Mouse (Mus musculus): ENCODE measurements at regions not wholly inside any gene's neighbourhood (a gene's known extent, or its start where the extent isn't known, plus 50 kb on each side); places are given as distances from the start of the nearest gene placed in this dataset.
"Not testable (repeated sequence)": the region's sequence is repeated elsewhere in the genome, so short reads cannot be mapped to it uniquely, and the experiment has no call there.

DNA sequence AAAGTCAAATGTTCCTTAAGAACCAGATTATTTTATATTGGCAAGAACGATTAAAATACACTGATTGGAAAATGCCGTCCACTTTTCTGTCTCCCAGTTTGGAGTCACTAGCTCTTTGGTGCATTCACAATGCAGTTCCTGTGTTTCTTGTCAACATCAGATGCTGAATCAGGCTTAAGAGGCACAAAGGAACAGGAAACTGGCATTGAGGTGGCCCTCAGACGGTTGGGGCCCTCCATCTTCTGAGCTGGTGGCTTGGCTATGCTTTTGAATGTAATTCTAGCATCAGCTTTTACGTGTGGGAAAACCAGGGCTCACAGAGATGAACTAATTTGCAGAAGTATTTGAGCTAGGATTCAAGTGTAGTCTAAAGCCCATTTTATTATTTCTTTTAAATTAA, 282.3 kb downstream of the Hace1 start:
- no peak for DNase-seq

DNA sequence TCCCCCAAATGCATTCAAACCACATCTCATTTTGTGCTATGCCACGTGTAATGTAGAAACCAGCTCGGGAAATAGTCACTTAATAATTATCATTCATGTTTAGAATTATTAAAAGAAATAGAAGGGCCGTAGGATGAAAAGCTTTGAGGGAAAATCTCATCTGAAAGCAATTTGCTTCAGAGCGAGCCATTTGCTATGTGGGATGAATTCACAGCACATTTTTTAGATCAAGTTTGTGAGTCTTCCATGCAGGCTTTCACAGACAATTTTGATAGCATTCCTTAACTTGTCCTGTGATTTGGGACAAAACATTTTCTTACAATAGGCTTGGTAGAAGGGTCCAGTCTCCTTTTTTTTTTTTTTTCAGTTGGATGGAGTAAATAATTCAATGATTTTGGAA, 283.1 kb downstream of the Hace1 start:
- DNase-seq: no peak

DNA sequence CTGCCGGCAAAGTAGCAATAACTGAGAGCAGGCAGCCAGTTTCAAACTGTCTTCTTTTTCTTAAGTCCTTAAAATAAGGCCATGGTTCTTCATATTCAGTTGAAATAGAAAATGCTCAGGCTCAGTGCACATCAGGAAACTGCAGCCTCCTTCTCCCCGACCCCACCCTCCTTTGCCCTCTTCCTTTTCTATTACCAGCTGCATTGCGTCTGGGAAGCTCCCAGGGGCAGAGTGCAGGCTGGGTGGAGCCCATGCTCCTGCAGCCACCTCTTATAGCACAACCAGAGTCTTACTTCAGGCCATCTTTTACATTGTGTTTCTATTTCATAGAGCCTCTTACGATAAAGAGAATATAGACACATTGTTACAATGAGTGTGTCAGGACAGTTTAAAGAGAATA, 288.2 kb downstream of the Hace1 start:
- no peak for DNase-seq

DNA sequence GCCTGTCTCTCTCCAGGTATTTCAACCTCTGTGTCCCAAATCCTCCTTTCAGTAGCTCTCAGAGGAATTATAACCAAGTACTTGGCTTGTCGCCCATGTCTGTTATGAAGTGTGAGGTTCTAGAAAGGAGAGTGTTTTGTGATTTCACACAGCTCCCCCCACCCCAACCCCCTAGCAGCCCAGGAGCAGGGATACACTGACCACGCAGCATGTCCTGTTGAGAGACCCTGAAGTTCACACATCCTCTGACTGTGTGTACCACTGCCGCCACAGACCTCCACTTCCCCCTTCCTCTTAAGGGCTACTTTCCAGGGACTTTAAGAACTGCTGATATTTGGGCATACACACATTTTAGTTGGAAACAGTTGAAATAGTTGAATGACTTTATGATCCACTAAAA, 289.2 kb downstream of the Hace1 start:
- no peak for DNase-seq

DNA sequence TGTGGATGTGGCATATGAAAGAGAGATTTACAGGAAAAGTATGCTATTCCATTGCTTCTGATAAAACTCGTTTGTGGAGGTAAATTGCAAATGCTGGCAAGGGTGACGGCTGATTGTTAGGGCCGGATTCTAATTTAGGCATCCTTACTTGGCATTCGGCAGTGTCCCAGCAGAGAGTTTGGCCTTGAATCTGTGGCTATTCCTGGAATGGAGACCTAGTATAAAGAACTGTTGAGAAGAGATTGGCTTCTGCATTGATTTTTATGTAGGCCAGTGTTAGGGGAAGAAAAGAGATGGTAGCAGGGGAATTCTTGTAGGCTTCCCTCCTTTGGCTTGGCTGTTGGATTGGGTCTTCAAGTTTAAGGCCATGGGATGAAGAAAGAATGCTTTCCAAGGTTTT, 293.4 kb downstream of the Hace1 start:
- DNase-seq: no peak

DNA sequence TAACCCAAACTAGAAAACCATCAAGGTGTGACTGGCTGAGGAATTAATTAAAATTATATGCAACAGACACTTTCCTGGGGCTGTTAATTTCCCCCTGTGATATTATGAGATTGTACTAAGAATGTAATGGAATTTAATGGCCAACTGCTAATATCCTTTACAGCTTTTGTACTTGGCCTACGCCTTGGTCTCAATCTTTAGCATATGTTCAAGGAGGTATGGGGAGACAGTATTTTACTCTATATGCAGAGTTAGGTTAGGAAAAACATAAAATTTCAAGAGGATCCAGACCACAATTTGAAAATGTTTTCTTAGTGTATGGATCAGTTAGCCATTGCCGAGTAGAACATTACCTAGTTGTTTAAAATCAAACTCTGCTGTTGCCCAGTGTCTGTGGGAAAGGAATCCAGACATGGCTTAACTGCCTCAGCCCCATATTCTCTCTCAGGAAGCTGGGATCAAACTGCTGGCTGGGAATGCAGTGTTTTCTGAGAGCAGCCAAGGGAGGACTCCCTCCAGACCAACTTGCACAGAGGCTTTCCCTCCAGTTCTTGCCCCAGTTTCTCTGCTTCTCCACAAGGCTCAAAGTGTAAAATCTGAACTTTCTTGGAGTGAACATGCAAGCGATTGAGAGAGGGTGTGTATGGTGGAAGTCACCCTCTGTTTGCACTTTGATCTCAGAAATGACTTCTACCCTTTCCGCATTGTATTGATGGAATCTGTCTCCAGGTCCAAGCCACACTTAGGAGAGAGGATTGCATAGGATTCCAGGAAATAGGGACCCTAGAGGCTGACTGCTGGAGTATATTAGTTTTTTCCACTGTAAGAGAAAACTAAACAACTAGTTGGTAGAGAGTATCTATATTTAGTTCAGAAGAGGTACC, 294.6 kb downstream of the Hace1 start:
- DNase-seq: no peak

DNA sequence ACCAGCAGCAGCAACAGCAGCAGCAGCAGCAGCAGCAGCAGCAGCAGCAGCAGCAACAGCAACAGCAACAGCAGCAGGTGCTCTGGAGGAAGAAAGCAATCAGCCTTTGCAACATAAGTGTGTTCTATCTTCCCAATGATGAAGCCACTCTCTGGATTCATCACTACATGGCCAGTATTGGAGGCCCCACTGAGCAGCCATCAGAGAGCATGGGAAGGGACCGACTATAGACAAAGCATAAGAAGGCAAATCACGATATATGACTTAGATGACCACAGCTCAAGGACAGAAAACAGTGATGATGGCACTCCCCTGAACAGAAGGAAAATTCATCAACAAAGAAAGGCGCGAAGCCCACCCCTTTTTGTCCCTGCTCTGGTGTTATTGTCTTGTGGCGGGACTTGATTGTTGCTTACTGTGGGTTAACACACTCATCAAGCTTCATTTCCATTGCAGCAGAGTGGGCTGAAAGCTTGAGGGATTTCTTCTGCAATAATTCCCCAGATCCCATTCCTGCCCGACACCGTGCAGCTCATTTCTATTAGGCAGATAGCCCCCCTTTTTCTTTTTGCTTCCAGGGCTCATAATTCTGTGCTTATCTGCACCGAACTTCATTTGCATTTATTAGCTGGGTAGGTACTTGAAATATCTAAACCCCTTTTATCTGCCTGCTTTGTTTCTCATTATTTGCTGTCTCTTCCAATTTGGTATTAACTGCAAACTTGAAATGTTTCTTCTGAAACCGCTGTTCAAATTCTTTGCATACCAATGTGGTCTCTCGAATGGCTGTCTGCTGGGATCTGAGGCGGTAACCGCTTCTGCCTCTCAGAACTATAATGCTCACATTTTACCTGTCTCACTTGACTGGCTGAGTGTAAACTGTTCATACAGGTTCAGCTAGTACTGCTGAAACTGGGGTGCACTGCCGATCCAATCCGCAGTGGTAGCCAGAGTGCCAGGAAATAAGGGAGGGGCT, 296.5 kb downstream of the Hace1 start:
- no peak for DNase-seq

DNA sequence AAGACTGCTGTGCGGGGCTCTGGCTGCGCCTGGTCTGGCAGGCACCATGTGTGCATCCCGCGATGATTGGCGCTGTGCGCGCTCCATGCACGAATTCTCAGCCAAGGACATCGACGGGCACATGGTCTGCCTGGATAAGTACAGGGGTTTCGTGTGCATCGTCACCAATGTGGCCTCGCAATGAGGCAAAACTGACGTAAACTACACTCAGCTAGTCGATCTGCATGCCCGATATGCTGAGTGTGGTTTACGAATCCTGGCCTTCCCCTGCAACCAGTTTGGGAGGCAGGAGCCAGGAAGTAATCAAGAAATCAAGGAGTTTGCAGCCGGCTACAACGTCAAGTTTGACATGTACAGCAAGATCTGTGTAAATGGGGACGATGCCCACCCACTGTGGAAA, 297.7 kb downstream of the Hace1 start:
- DNase-seq: not testable (repeated sequence)

DNA sequence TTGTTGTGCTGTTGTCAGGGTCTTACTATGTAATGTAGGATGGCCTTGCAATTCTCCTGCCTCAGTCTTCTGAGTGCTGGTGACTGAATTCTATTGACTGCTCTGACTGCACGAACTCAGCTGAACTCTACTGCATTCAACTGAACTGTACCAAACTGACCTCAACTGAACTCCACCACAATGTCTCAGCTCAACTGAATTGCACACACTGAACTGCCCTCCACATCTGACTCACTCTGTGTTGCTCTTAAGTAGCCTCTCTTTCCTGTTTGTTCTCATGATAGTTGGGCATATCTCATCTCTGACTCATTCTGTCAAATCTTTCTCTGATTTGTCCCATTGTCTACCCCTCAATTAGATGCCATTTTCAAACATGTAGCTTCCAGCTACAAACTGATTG, 306.1 kb downstream of the Hace1 start:
- DNase-seq: no peak

DNA sequence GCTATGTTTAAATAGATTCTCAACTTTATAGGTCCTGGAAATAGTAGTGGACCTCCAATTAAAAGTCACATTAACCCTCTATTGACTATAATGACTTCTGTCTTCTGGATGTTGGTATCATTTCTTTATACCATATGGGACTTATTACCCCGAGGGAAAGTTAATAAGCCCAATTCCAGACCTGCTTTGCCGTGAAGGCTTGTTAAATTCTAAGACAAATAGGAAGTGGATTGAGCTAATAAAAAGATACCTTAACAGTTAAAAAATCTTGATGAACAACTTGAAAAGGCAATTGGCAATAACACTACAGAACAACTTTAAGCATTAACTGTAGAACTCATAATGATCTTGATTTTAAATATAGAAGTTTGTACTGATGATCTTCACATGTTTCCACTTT, 309.0 kb downstream of the Hace1 start:
- no peak for DNase-seq

DNA sequence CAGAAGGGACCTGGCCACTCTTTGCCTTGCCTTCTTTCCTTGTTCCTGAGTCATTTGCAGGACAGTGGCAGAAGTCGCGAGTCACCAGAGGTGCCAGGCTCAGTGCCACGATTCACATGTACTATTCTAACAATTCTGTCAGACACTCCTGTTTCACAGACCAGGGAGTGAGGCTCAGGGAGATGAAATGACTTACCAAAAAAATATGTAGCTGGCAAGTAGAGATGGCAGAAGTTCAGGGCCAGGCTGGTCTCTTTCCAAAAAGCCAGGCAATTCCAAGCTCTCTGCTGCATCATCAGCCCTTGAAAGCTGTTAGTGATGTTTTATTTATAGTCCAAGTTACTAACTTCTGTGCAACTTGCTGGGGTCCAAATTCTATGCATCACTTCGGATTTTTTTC, 311.2 kb downstream of the Hace1 start:
- no peak for DNase-seq

DNA sequence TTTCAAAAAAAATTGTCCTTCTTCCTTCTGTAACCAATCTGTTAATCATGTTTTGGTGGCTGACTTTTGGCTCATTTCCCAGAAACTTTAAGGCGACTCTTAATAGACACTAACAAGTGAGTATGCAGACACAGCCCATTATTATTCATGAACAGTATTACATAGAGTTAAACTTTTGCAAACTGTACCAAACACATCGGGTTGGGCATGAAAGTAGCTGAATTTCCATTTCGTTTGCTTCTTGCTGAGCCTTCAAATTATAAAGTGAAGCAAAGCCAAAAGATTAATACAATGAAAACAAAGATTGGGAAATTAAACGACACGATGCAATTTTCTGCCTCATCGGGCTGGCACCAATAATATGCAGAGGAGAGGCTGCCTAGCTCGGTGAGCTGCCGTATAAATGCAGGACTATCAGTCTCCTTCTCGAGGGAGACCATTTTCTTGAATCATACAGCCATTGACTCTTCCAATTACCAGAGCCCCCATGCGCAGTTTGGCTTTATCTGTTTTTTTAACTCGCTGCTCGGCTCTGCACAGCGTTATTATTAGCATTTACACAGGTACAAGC, 311.8 kb downstream of the Hace1 start:
- DNase-seq: no peak

DNA sequence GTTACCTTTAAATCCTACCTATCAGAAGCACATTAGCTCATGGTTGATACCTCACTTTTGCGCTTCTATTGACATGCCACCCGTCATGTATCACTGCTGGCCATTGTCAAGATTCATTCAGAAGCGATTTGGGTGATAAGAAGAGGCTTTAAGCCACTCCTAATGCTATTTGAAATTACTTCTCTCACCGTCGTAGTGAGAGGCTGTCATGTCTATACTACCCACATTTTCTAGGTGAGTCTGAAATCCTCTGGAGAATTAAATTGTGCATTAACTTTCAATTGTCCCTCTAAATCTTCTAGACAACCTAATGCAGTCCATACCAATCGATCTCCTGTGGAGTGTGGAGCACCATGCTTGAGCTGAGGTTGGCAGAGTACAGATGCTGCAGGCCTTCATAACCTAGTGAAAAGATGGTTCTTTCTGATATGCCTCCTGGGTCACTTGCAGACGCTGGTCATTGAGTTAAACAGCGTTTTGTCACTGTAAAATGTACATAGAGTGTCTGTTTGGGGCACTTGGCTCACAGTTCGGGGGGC, 312.5 kb downstream of the Hace1 start:
- no peak for DNase-seq

DNA sequence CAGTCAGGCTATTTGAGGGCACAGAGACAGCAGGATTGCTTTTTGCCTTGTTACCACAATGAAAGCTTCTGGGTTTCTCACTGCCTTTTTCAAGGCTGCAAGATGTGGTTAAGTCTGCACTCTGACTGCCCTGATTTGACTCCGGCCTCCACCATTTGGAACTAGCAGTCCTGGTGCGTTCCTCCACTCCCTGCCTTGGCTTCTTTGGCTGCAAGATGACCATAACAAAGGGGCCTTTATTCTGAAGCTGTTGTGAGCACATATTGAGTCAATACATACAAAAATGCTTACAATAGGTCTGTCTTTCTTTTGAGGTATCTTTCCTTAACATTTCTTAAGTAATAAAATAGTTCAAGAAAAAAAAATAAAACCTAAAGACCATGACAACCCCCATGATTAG, 314.8 kb downstream of the Hace1 start:
- no peak for DNase-seq

DNA sequence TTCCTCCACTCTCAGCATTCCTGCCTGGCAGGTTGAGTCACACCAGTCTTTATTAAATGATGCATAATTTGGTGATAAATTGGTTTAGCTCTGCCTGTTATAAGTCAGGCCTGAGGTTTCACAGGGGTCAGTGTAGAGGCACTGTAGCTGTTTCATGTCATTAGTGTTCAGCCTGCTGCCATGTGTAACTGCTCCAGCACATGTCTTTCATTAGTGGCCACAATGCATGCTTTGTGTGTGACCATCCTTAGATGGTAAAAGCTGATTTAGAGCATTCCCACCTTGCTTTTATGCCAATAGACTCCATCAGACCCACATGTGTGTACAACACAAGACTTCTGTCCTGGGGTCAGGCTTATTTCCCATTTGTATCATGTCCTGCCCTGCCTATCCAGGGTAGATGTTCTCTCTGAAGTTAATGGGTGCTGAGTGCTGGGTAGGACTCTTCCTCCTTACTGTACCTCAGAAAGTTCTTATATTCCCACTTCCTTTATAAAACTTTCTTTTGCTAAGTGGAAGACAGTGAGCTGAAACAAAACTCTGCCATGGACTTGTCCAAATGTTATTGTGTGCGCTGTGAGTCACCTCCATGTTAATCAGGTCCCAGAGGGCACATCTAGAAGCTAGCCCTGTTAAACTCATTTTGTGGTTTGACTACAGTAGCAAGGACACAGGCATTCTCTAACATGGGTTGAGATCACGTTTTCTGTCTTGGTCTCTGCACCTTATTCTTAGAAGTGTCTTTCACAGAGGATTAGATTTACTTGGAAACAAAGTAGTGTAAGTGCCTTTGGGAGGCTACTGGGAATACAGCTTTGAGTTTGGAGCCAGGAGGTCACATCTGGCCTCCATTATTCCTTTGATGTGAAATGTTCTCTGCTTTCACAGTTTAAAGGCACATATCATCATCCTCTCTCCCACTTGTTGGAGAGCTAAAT, 316.5 kb downstream of the Hace1 start:
- DNase-seq: no peak

DNA sequence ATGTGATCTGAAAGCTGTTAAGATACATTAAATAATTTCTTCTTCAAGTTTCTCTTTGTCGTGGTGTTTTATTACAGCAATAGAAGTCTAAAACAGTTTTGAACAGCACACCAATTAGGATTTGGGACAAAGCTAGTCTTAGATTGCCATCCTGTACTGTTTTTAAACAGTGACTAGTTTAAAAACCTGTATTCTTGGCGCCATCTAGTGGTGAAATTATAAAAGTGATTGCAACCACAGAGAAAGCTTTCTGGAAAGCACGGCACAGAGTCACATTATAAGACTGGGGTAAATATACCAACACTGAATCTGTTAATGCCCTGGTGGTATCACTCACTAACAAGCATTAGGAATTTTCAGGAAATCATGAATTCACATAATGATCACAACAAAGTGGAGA, 339.3 kb downstream of the Hace1 start:
- DNase-seq: no peak

DNA sequence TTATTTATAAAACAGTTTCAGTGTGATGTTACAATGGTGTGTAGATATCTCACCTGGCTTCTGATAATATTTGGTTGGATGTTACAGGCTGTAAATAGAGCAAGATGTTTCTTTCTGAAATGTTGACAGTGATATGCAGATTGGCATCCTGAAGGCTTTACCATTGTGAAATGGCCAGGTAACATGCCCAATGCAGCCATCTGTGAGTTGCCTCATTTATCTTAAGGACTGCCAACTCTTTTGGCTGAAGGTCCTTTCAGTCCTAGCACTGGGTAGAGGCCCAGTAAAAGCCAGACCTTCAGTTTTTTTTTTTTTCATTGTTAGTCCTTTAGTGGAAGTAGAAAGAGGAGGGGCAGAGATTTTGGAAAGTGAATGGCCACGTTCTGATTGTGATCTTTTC, 348.1 kb downstream of the Hace1 start:
- DNase-seq: no peak

DNA sequence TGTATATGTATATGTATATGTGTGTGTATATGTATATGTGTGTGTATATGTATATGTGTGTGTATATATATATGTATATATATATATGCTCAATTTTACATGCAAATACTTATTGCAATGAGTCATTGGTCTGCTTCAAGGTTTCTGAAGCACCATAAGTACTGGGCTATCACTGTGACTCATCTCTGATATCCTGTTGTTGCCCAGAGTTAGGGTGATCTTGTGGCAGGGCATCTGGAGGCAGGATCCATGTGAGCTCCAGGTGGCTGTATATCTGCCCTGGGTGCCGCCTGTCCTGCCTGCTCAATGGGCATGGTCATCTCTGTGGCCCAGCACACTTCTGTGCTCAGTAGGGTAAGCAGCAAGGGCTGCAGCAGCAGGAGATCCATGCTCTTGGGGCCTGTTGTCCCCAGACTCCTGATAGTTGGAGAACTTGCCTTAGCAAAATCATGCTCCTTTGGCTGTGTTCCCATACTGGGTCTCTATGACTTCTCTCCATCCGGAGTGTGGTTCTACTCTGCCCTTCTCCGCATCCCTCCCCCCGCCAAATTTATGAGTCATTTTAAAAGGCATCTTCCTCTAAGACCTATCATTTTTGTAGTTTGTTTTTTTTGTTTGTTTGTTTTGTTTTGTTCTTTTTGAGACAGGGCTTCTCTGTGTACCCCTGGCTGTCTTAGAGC, 356.1 kb downstream of the Hace1 start:
- DNase-seq: no peak

DNA sequence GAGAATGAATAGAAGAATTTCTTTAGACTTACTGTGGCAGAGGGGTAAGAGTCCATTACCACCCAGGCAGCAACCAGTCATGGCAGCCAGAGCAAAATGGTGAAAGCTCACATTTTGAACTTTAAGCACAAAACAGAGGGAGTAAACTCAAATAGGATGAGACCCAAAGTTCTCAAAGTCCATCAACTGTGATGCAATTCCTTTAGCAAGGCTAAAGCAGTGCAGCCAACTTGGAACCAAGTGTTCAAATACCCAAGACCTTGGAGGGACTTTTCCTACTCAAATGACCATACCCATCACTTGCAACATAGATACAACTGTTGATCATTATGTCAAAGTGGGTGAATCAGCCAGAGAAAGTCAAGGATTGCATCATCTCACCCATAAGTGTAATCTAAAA, 380.1 kb downstream of the Hace1 start:
- DNase-seq: no peak

DNA sequence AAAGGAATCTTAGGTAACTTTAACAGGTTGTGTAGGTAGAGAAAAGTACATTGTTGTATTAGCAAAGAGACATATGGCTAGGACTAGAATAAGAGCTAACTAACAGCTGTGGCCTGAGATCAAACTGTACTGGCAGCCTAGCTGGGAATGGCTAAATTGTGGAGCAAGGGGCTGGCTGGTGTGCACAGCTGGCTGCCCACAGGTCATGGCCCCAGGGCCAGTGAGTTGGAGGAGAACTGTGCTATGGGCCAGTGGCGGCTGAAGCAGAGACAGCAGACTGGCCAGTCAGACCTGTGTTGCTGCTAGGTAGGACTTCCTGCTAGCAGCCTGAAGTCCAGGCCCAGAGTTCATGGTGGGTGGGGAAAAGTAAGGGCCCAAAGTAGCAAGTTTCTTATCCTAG, 394.6 kb downstream of the Hace1 start:
- no peak for DNase-seq

DNA sequence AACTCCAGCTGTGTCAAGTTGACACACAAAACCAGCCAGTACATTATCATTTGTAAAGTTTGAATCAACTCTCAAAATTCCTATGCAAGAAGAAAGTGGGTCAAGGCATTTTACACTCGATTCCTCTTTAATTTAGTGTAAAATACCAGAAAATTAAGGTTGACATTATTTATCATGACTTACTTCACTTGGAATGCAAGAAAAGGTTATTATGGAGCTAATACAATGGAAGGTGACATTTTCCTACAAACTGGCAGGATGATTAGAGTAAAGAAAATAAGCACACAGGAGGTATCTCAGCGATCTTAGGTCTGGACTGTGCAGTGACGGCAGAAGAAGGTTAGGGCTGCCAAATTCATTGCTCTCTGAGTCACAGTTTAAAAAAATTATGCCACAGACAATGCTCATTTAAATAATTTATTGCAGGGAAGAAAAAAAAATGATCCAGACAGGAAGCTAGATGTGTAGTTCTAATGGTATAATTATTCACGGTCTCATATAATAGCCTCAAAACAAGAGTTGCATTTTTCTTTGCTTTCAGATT, 405.2 kb downstream of the Hace1 start:
- no peak for DNase-seq

Data from spleen, adult 18-20 months (tissue).